Mouse (Mus musculus) T-helper 1 cell (primary cell): Measurements from ENCODE around the gene Ctcf.

Experiments used
- in situ Hi-C: fragments of 300-600 bp; cut with MboI, MseI; formaldehyde crosslinking; loops from one replicate; pipeline ENCODE4 v1.15.1; 2025; ENCODE audit warnings: high pct_unique_total_duplicates

The Ctcf gene

GRCm38 (mm10) chr8:105648929-105649328, 12.6 kb downstream of the Ctcf start:
- in situ Hi-C loops, result no loop called here

- in situ Hi-C loops, result no loop called here
These were observed 21.3 kb downstream of the Ctcf start for GRCm38 (mm10) chr8:105657641-105658040.

DNA sequence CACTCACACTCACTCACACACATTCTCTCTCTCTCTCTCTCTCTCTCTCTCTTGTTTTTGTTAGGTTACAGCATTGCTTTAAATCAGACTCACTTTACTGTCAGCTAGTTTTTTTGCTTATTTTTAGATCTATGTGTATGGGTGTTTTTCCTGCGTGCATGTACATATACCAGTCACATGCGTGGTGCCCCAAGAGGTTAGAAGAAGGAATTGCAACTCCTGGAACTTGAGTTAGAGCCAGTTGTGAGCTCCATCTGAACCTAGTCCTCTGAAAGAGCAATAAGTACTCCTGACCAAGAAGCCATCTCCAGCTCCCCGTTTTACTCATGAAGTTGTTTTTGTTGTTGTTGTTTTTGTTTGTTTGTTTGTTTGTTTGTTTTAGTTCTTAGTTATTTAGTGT, 24.8 kb downstream of the Ctcf start:
- in situ Hi-C loops, result no loop called here

GRCm38 (mm10) chr8:105677891-105678290, 41.5 kb downstream of the Ctcf start:
- in situ Hi-C loops, result no loop called here

- in situ Hi-C loops, result loop anchor here (5.0 kb wide), 1 partner anchor 68 kb away; no protein-coding TSS in a partner anchor
These were observed 49.0 kb downstream of the Ctcf start for GRCm38 (mm10) chr8:105685325-105685724.

- in situ Hi-C loops, result loop anchor here (5.0 kb wide), 1 partner anchor 69 kb away; no protein-coding TSS in a partner anchor
These were observed 49.5 kb downstream of the Ctcf start, which contains the start of gene Carmil2 for GRCm38 (mm10) chr8:105685796-105686308. Gene Carmil2 (plus strand): TSS chr8:105686274.

GRCm38 (mm10) chr8:105686551-105686950, 50.2 kb downstream of the Ctcf start:
- in situ Hi-C loops, result loop anchor here (5.0 kb wide), 1 partner anchor 69 kb away; no protein-coding TSS in a partner anchor

DNA sequence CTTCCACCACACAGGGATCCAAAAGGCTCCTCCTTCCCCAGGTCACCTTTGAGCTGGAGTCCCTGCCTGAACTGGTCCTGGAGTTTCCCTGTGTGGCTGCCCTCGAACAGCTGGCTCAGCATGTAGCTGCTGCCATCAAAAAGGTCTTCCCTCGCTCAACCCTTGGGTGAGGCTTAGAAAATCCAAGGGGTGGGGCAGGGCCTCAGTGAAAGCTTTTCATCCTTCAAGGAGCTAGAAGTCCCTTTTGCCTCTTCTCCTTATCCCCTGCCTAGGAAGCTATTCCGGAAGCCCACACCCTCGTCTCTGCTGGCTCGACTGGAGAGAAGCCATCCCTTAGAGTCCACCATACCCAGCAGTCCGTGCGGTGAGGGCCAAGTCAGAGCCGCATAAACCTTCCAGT, 51.1 kb downstream of the Ctcf start:
- in situ Hi-C loops, result loop anchor here (5.0 kb wide), 1 partner anchor 70 kb away; no protein-coding TSS in a partner anchor

DNA sequence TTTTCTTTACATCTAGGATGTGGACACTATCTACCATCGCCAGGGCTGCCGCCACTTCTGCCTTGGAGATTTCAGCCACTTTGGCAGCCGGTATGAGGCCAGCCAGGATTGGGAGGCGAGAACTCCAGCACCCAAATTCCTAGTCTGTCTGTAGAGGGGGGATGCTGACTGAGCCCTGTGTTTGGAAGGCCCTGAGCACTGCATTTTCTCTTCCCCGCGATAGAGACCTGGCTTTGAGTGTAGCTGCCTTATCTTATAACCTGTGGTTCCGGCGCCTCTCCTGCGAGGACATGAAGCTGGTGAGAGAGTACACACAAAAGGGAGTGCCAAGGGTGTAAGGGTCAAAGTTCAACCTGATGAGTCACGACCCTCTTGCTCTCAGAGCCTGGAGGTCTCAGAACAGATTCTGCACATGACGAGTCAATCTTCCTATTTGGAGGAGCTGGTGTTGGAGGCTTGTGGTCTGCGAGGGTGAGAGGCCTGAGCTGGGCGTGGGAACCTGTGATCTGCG, 51.9 kb downstream of the Ctcf start:
- in situ Hi-C loops, result loop anchor here (5.0 kb wide), 1 partner anchor 71 kb away; no protein-coding TSS in a partner anchor

- in situ Hi-C loops, result loop anchor here (5.0 kb wide), 1 partner anchor 72 kb away; no protein-coding TSS in a partner anchor
These were observed 53.1 kb downstream of the Ctcf start for GRCm38 (mm10) chr8:105689256-105689982.

GRCm38 (mm10) chr8:105689983-105690360, 53.6 kb downstream of the Ctcf start:
- in situ Hi-C loops, result loop anchor here (5.0 kb wide), 1 partner anchor 73 kb away; no protein-coding TSS in a partner anchor

DNA sequence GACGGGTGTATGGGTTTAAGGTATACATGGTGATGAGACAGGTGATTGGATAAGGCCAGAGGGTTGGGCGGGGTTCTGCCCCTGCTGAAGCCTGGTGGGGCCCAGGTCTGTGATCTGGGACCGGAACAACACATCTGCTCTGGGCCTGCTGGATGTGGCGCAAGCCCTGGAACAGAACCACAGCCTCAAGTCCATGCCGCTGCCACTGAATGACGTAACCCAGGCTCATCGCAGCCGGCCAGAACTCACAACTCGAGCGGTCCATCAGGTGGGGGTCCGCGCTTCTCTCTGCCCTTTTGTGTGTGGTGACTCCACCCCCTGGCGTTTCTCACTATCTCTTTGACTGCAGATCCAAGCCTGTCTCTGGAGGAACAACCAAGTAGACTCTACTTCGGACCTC, 54.6 kb downstream of the Ctcf start:
- in situ Hi-C loops, result no loop called here

DNA sequence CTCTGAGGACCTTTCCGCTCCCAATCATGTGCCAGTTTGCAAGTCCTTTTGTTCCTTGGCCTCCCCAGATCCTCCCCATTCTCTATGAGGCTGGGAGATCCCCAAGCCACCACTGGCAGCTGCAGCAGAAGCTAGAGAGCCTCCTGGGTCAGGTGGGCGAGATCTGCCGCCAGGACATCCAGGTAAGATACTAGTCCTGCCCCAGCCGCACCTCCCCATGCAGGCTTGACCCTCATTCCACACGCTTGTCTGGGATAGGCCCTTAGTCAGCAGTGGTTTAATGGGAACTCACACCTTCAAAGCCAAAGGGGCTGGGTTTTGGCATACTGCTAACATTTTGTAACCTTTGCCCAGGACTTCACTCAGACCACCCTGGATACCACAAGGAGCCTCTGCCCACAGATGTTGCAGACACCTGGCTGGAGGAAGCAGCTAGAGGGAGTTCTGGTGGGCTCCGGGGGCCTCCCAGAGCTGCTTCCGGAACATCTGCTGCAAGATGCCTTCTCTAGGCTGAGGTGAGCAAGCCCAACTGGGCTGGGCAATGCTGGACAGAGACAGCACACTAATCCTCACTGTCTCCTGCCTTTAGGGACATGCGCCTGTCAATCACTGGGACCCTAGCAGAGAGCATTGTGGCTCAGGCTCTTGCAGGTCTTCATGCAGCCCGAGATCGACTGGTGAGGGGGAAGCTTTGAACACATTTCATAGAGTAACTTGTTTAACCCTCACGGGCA, 56.2 kb downstream of the Ctcf start:
- in situ Hi-C loops, result no loop called here

- in situ Hi-C loops, result no loop called here
These were observed 57.3 kb downstream of the Ctcf start for GRCm38 (mm10) chr8:105693648-105694047.

GRCm38 (mm10) chr8:105694051-105694799, 57.9 kb downstream of the Ctcf start:
- in situ Hi-C loops, result no loop called here

- in situ Hi-C loops, result no loop called here
These were observed 58.9 kb downstream of the Ctcf start for GRCm38 (mm10) chr8:105695080-105695780.

DNA sequence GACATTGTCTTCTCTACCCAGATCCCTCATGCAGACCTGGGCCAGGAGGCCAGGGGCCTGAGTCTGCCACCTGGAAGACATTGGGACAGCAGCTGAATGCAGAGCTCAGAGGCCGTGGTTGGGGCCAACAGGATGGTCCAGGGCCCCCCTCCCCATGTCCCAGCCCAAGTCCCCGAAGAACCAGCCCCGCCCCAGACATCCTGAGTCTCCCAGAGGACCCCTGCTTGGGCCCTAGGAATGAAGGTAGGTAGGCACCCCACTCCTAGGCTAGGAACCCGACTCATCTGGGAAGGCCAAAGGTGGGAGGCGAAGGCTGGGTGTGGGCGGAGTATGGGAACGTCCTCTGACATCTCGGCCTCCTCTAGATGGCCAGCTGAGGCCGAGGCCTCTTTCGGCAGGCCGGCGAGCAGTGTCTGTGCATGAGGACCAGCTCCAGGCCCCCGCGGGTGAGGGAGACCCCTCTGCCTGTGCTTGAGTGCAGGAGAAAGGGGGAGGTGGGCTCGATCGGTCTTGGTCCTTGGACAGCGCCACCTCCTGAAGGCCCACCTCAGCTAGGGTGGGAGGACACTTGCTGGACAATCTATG, 60.9 kb downstream of the Ctcf start:
- in situ Hi-C loops, result no loop called here

DNA sequence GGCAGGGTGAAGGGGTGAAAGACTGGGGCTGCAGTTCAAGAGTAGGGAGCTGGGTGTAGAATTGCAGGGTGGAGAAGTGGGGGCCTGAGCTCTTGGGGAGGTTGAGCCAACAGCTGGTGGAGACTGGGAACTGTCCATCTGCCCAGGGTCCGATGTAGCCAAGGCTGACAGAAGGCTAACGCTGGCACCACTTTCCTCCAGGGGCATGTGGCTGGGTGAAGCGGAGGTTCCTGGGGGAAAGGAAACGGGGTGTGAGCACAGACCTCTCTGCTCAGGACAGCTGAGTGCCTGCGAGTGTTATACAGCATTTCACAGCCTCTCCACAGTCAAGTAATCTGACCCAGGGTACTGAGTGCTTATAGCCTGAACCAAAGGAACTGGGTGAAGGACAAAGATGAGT, 62.4 kb downstream of the Ctcf start:
- in situ Hi-C loops, result no loop called here

DNA sequence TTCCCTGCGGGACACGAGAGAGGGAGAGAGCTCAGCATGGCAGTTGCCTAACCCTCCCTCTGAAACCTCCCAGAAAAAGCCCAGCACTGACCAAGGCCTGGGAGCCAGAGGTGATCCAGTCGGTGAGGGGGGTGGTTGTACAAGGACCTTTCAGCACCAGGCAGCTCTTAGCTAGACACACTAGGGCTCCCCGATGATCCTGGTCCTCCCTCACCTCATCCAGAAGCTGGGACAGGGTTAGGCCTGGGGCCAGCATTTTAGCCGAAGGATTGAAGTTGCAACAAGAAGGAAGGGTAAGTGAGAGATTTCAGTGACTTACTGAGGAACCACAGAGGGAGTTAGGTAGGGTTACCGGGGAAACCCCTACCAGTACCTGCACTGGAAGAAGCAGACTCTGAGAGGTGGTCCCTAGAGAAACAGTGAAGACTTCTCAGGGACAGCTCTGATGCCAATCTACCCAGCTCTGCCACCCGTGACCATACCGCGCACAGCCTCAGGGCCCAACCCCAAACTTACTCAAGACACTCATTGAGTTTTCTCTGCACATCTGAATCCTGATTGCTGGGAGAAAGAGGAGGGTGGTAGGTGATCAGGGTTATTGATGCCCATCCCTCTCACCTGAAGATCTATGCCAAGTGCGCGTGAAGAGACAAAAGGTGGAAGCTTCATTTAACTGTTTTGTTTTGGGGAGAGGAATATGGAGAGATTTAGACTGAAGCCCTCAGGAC, 63.3 kb downstream of the Ctcf start:
- in situ Hi-C loops, result no loop called here

GRCm38 (mm10) chr8:105700566-105700965, 64.2 kb downstream of the Ctcf start:
- in situ Hi-C loops, result no loop called here
